Mouse (Mus musculus) midbrain, postnatal 0 days (tissue): ENCODE results near the gene Aff3. TPM values are rescaled to one million over a fixed set of nuclear protein-coding genes. Genes with fewer than 3 reads are reported as not detected.

Experiments
- ATAC-seq: fragments of 200-750 bp; cut with Nextera tagmentation; 2 replicates; pipeline ENCODE4 v1.8.0; 2017; ENCODE audit warnings: moderate number of reproducible peaks, mild to moderate bottlenecking, moderate TSS enrichment, moderate library complexity; ENCODE audit not compliant: low FRiP score
- DNase-seq: peaks from one replicate; pipeline ENCODE4 v3.0.0-alpha.2; 2015; ENCODE audit warnings: low spot score
- H3K27ac ChIP-seq: fragments of 300-500 bp; sonication (generic); 2 replicates; pipeline ENCODE4 v1.5.1; 2014; ENCODE audit warnings: low read depth, mild to moderate bottlenecking, low read length, mixed read lengths
- H3K27me3 ChIP-seq: fragments of 300-500 bp; sonication (generic); 2 replicates; pipeline ENCODE4 v1.6.1; 2014; ENCODE audit warnings: low read length, control low read depth, mixed read lengths; ENCODE audit not compliant: insufficient read depth
- H3K36me3 ChIP-seq: fragments of 300-500 bp; sonication (generic); 2 replicates; pipeline ENCODE4 v1.6.1; 2014; ENCODE audit warnings: low read length, control low read depth, mixed read lengths; ENCODE audit not compliant: insufficient read depth
- H3K4me1 ChIP-seq: fragments of 300-500 bp; sonication (generic); 2 replicates; pipeline ENCODE4 v1.6.1; 2014; ENCODE audit warnings: mild to moderate bottlenecking, control low read depth, antibody characterized with exemption, low read length, mixed read lengths; ENCODE audit not compliant: insufficient read depth
- H3K4me2 ChIP-seq: fragments of 300-500 bp; sonication (generic); 2 replicates; pipeline ENCODE4 v1.6.1; 2014; ENCODE audit warnings: low read depth, mild to moderate bottlenecking, low read length, mixed read lengths; ENCODE audit not compliant: poor library complexity, severe bottlenecking
- H3K4me3 ChIP-seq: fragments of 300-500 bp; sonication (generic); 2 replicates; pipeline ENCODE4 v1.5.1; 2014; ENCODE audit warnings: low read depth, mild to moderate bottlenecking, low read length, moderate library complexity
- H3K9ac ChIP-seq: fragments of 300-500 bp; sonication (generic); replicated peaks from 2 replicates; pipeline ENCODE4 v1.6.1; 2014; ENCODE audit warnings: mild to moderate bottlenecking, low read length, moderate library complexity, mixed read lengths; ENCODE audit not compliant: poor library complexity, severe bottlenecking
- H3K9me3 ChIP-seq: fragments of 300-500 bp; sonication (generic); 2 replicates; pipeline ENCODE4 v1.6.1; 2016; ENCODE audit warnings: low read length, control low read depth
- CTCF ChIP-seq: IDR thresholded peaks from 2 replicates; pipeline ENCODE4 v1.5.1; 2016; ENCODE audit warnings: antibody characterized with exemption, mild to moderate bottlenecking
- WGBS: fragments of 180-500 bp; shearing (Covaris S2); extraction: QIAGEN DNeasy Blood & Tissue Kit; methylation state at CpG from one replicate; pipeline ENCODE4 v1.1.7; 2014; 5-methylcytosine and 5-hydroxymethylcytosine counted together
- polyA plus RNA-seq: library from polyadenylated mRNA; unstranded; fragments of >200 nt; fragmentation: Nextera tagmentation; extraction: Ambion mirVana; gene quantifications from 2 replicates; pipeline ENCODE4 v1.2.1, GENCODE M21; 2015
- total RNA-seq: library from RNA; depleted of rRNA; stranded (reverse); fragments of >200 nt; gene quantifications from 2 replicates; pipeline ENCODE4 v1.2.3, GENCODE M21; 2014

Gene Aff3
- total and polyA plus RNA-seq, 2 experiments from 2014 or later = 20.6 to 61.2 TPM

- Histone ChIP-seq H3K27me3 (no peaks in the 10 kb centered on the region), H3K4me1 (no peaks in the 10 kb centered on the region; the same call in 1 of the 2 replicates), H3K9me3 (no peaks in the 10 kb centered on the region), H3K4me2 (no peak overlapping the region), H3K9ac (no peak overlapping the region), H3K36me3 (no peaks in the 10 kb centered on the region), H3K4me3 (no peak overlapping the region), H3K27ac (no peak overlapping the region)
- TF ChIP-seq CTCF = no peak
- DNase-seq = no peak
- 93% methylated on average over 6 of the region's 6 CpGs for WGBS
- ATAC-seq = no peak
These were observed 241.8 kb downstream of the Aff3 start for GRCm38 (mm10) chr1:38422921-38423320.

- H3K4me3 ChIP-seq = no peak overlapping the region
- peaks cover 3% of the 10 kb centered on the region; the same call in 1 of the 2 replicates for H3K4me1 ChIP-seq
- no peak overlapping the region for H3K9ac ChIP-seq
- H3K27ac ChIP-seq = no peak overlapping the region
- no peaks in the 10 kb centered on the region for H3K27me3 ChIP-seq
- no peaks in the 10 kb centered on the region for H3K9me3 ChIP-seq
- no peaks in the 10 kb centered on the region for H3K36me3 ChIP-seq
- WGBS = 84% methylated on average over 4 of the region's 4 CpGs
- no peak for TF ChIP-seq CTCF
- no peak overlapping the region for H3K4me2 ChIP-seq
- no peak for ATAC-seq
- DNase-seq = no peak
These were observed 245.4 kb downstream of the Aff3 start for GRCm38 (mm10) chr1:38419331-38419730.

GRCm38 (mm10) chr1:38418181-38419032 lies 246.3 kb downstream of the Aff3 start:
- H3K4me2 ChIP-seq = no peak overlapping the region

GRCm38 (mm10) chr1:38417196-38417595 lies 247.6 kb downstream of the Aff3 start:
- Histone ChIP-seq H3K27me3 (no peaks in the 10 kb centered on the region), H3K9ac (no peak overlapping the region), H3K9me3 (no peaks in the 10 kb centered on the region), H3K4me3 (no peak overlapping the region), H3K4me2 (no peak overlapping the region), H3K27ac (no peak overlapping the region), H3K4me1 (peaks cover 3% of the 10 kb centered on the region; the same call in 1 of the 2 replicates), H3K36me3 (no peaks in the 10 kb centered on the region)
- DNase-seq = no peak
- WGBS = 38% methylated on average over 12 of the region's 12 CpGs
- TF ChIP-seq CTCF = no peak
- no peak for ATAC-seq

More at GRCm38 (mm10) chr1:38418181-38419032, 246.3 kb downstream of the Aff3 start:
- Histone ChIP-seq H3K4me1 (peaks cover 3% of the 10 kb centered on the region; the same call in 1 of the 2 replicates), H3K27me3 (no peaks in the 10 kb centered on the region), H3K9me3 (no peaks in the 10 kb centered on the region), H3K27ac (peak overlapping the region; percentile 32; the same call in 1 of the 2 replicates), H3K9ac (no peak overlapping the region), H3K36me3 (no peaks in the 10 kb centered on the region), H3K4me3 (no peak overlapping the region)
- no peak for DNase-seq
- TF ChIP-seq CTCF = peak; percentile 17
- WGBS = 68% methylated on average over 12 of the region's 12 CpGs
- ATAC-seq = no peak

DNA sequence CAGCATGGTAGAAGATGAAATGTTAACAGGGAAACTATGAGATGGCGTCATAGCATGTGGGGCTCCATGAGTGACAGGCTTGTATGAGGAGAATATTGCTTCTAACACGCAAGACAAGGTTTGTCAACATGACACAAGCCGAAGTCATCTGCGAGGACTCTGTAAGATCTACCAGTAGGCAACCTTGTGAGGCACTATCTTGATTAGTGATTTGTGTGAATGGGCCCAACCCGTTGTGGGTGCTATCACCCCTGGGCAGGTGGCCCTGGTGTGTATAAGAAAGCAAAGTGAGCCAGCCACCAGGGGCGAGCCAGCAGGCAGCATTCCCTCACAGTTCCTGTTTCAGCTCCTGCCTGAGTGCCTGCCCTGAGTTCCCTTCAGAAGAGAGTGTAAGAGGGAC lies 249.2 kb downstream of the Aff3 start:
- 92% methylated on average over 6 of the region's 6 CpGs for WGBS
- no peaks in the 10 kb centered on the region for H3K36me3 ChIP-seq
- no peak overlapping the region for H3K27ac ChIP-seq
- no peak overlapping the region for H3K4me3 ChIP-seq
- no peaks in the 10 kb centered on the region for H3K27me3 ChIP-seq
- ATAC-seq (no peak), DNase-seq (no peak)
- H3K9ac ChIP-seq = no peak overlapping the region
- H3K4me1 ChIP-seq = peaks cover 8% of the 10 kb centered on the region; the same call in 1 of the 2 replicates
- no peaks in the 10 kb centered on the region for H3K9me3 ChIP-seq
- H3K4me2 ChIP-seq = no peak overlapping the region
- TF ChIP-seq CTCF = no peak

DNA sequence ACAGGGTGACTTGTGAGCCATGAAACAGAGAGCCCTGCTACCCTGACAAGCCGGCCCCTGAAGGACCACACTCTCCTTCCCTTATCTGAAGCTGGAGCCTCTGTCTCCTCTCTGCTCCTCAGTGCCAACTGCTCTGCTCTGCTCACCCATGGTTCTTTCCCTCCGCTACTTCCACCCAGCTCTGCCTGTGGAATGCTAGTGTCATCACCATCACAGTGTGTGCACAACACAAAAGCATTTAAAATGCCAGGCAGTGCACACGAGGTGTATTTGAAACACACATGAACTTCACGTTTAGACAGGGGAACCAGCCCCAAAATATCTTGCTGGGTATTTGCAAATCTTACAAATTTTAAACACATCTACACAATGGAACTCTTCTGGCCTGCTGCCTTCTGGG lies 253.6 kb downstream of the Aff3 start:
- DNase-seq (no peak), ATAC-seq (no peak)
- no peak overlapping the region for H3K4me3 ChIP-seq
- H3K9me3 ChIP-seq = no peaks in the 10 kb centered on the region
- no peaks in the 10 kb centered on the region for H3K27me3 ChIP-seq
- 44% methylated on average over 4 of the region's 4 CpGs for WGBS
- TF ChIP-seq CTCF = no peak
- peaks cover 6% of the 10 kb centered on the region; the same call in 1 of the 2 replicates for H3K4me1 ChIP-seq
- H3K27ac ChIP-seq = peak overlapping the region; percentile 70
- H3K9ac ChIP-seq = no peak overlapping the region
- no peak overlapping the region for H3K4me2 ChIP-seq
- H3K36me3 ChIP-seq = no peaks in the 10 kb centered on the region
